Mouse (Mus musculus): ENCODE results near the gene Qsox2. TPM values are rescaled to one million over a fixed set of nuclear protein-coding genes. Genes with fewer than 3 reads are reported as not detected.

Qsox2 gene
- polyA plus RNA-seq, 1 experiment from 2014 or later: 19.6 TPM

DNA sequence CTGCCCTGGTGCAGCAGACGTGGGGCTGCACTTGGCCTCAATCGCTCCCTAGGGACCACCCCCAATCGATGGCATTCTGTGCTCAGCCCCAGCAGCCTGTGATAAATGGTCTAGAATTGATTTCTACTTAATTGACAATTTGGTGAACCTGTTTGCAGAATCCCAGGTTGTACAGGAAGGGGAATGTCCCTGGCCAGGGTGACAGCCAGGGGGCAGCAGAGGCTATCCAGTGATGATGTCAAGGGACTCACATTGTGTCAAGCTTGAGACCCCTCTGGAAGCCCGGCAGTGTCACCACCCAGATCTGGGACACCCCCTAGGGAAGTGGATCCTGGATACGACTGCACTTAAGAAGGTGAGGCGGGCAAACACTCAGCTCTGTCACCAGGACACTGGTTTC is 54.7 kb downstream of the Qsox2 start:
- Histone ChIP-seq H3K4me2 (no peak overlapping the region), H3K36me3 (no peaks in the 10 kb centered on the region), H3K27ac (no peak overlapping the region), H3K4me1 (peaks cover 12% of the 10 kb centered on the region; the same call in 1 of the 2 replicates), H3K27me3 (0 out of 2 replicates have a peak, but pooled peaks cover 13% of the 10 kb centered on the region), H3K9ac (no peak overlapping the region), H3K4me3 (replicated peaks) (no peak overlapping the region), H3K9me3 (replicated peaks) (no peaks in the 10 kb centered on the region)
- no peak for ATAC-seq (replicated peaks; ENCODE audit: low FRiP score)
- WGBS: 21% methylated on average over 6 of the region's 6 CpGs

DNA sequence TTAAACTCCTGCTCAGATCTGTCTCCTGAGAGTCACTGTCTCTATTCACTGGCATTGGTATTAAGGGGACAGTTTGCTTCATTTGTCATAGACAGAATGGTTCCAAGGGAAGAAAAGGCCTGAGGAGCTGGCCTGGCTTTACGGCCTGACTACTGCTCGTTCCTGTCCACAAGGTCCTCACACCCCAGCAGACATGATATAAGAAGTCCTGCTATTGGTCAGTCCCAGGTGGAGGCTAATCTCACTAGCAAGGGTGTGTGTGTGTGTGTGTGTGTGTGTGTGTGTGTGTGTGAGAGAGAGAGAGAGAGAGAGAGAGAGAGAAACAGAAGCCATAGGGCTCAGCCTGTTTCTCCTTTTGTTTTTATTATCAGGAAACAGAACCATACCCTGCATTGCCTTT is 60.1 kb downstream of the Qsox2 start:
- Histone ChIP-seq H3K4me1 (peaks cover 15% of the 10 kb centered on the region), H3K27ac (no peak overlapping the region), H3K4me3 (replicated peaks) (no peak overlapping the region), H3K4me2 (no peak overlapping the region), H3K9me3 (replicated peaks) (no peaks in the 10 kb centered on the region), H3K27me3 (peaks cover 13% of the 10 kb centered on the region; the same call in 1 of the 2 replicates), H3K9ac (no peak overlapping the region), H3K36me3 (no peaks in the 10 kb centered on the region)
- 43% methylated on average over 2 of the region's 2 CpGs for WGBS
- ATAC-seq (replicated peaks; ENCODE audit: low FRiP score): no peak

DNA sequence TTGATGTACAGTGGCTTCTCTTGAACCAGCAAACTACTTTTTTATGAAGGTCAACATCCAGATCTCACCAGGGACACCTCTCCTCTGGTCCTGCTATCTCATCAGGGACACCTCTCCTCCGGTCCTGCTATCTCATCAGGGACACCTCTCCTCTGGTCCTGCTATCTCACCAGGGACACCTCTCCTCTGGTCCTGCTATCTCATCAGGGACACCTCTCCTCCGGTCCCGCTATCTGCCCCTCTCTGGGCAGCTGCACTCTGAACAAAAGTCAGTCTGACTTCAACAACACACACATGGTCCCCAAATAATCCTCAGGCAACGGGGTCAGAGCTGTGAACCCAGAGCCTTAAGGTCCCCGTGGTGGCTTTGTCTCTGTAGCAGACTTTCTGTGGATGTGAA is 60.6 kb downstream of the Qsox2 start:
- 71% methylated on average over 5 of the region's 5 CpGs for WGBS
- Histone ChIP-seq H3K9ac (no peak overlapping the region), H3K4me1 (peaks cover 15% of the 10 kb centered on the region), H3K27me3 (peaks cover 9% of the 10 kb centered on the region; the same call in 1 of the 2 replicates), H3K4me2 (no peak overlapping the region), H3K27ac (no peak overlapping the region), H3K4me3 (replicated peaks) (no peak overlapping the region), H3K36me3 (no peaks in the 10 kb centered on the region), H3K9me3 (replicated peaks) (no peaks in the 10 kb centered on the region)
- no peak for ATAC-seq (replicated peaks; ENCODE audit: low FRiP score)

DNA sequence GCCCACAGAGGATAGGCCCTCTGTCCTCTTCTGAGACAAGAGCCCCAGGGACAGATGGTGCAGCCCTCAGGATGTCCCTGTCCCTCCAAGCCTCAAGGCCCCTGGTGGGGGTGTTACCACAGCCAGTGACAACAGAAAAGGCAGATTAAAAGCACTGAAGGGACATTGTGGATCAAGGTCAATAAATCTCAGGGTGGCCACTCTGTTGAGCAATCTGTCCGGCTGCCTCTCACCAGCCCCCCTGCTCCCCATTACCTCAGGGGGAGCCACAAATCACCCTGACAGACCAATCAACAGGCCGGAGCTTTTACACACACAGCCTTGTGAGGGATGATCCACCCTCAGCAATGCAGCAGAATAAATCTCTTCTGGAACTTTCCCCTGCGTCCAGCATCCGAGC is 62.1 kb downstream of the Qsox2 start:
- Histone ChIP-seq H3K9me3 (replicated peaks) (no peaks in the 10 kb centered on the region), H3K4me3 (replicated peaks) (no peak overlapping the region), H3K9ac (no peak overlapping the region), H3K4me2 (no peak overlapping the region), H3K4me1 (peaks cover 20% of the 10 kb centered on the region), H3K27ac (no peak overlapping the region), H3K36me3 (no peaks in the 10 kb centered on the region), H3K27me3 (peaks cover 9% of the 10 kb centered on the region; the same call in 1 of the 2 replicates)
- 9% methylated on average over 4 of the region's 4 CpGs for WGBS
- peak; percentile 54; the same call in 1 of the 2 replicates for ATAC-seq (replicated peaks; ENCODE audit: low FRiP score)

DNA sequence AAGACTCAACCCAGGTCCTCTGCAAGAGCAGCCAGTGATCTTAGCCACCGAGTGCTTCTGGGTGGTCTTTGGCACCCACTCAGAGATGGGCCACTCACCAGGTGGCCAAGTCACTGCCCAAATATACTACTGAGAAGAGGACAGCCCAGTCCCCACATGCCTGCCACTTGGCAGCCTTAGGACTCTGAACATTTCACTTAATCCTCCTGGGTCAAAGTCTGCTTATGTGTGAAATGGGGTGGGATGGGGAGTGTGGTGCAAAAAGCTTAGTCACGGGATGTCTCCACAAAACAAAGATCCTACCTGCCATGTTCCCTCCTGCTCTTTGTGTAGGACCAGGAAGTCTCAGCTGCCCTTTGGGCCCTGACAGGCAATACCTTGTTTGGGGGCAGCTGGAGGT is 65.2 kb downstream of the Qsox2 start:
- WGBS: 79% methylated on average over 2 of the region's 2 CpGs
- Histone ChIP-seq H3K36me3 (no peaks in the 10 kb centered on the region), H3K4me1 (peaks cover 26% of the 10 kb centered on the region), H3K27me3 (peaks cover 9% of the 10 kb centered on the region; the same call in 1 of the 2 replicates), H3K4me3 (replicated peaks) (no peak overlapping the region), H3K4me2 (no peak overlapping the region), H3K9ac (no peak overlapping the region), H3K9me3 (replicated peaks) (no peaks in the 10 kb centered on the region), H3K27ac (no peak overlapping the region)
- no peak for ATAC-seq (replicated peaks; ENCODE audit: low FRiP score)

DNA sequence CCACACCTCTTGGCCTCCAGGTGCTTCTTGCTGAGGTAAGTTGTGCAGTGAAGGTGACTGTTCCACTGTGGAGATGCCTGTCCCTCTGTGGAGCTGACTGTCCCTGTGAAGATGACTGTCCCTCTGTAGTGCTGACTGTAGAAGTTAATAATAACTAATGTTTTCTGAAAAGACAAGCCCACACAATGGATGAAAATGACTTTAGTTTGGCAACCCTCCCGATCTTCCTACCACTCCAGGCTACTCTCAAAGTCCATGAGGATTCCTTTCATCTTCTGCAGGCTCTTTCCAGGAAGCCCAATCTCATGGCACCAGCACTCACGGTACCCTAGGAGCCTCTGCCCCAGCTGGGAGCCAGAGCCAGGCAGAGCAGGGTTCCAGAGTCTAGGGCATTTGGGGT is 66.9 kb downstream of the Qsox2 start:
- no peak overlapping the region for H3K4me2 ChIP-seq
- H3K27me3 ChIP-seq: no peaks in the 10 kb centered on the region
- H3K9me3 ChIP-seq (replicated peaks): no peaks in the 10 kb centered on the region
- WGBS: 51% methylated on average over 2 of the region's 2 CpGs
- H3K9ac ChIP-seq: no peak overlapping the region
- peaks cover 20% of the 10 kb centered on the region; the same call in 1 of the 2 replicates for H3K4me1 ChIP-seq
- H3K36me3 ChIP-seq: no peaks in the 10 kb centered on the region
- ATAC-seq (replicated peaks; ENCODE audit: low FRiP score): no peak
- no peak overlapping the region for H3K27ac ChIP-seq
- no peak overlapping the region for H3K4me3 ChIP-seq (replicated peaks)

DNA sequence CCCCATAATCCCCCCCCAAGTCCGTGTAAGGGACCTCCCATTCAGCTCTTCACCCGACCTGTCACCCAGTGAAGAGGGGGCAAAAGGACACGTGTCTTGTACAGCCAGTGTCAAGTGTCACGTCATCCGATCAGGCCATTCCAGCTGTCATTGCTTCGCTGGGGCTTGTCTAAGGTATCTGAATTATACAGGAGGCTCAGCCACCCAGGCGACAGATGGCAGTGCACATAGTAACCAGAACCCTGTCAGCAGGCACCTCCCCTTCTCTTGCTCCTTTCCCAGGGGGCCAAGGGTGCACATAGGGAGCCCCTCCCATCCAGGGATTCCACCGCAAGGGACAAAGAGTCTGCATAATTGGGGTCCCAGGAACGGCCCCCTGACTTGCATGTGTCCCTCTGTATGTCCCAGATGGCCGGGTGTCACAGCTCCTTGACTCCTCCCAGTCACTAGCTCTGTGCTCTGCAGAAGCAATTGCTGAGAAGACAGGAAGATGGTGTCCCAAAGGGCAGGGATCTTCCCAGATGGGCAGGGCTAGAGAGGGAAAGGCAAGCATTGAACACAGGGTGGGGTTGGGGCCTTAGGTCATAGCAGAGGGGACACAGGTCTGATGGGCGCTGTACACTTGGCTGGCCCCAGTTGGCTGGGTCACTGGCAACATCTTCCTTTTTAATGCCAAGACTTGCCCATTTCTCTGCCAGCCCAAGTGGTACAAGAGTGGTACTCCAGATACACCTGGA is 68.3 kb downstream of the Qsox2 start:
- peaks cover 15% of the 10 kb centered on the region; the same call in 1 of the 2 replicates for H3K4me1 ChIP-seq
- no peaks in the 10 kb centered on the region for H3K9me3 ChIP-seq (replicated peaks)
- no peaks in the 10 kb centered on the region for H3K36me3 ChIP-seq
- no peaks in the 10 kb centered on the region for H3K27me3 ChIP-seq
- H3K27ac ChIP-seq: no peak overlapping the region
- WGBS: 13% methylated on average over 11 of the region's 11 CpGs
- peak; percentile 63 for ATAC-seq (replicated peaks; ENCODE audit: low FRiP score)
- no peak overlapping the region for H3K4me3 ChIP-seq (replicated peaks)
- 0 out of 2 replicates have a peak overlapping the region, but pooled peaks have one; percentile 10 for H3K4me2 ChIP-seq
- no peak overlapping the region for H3K9ac ChIP-seq

DNA sequence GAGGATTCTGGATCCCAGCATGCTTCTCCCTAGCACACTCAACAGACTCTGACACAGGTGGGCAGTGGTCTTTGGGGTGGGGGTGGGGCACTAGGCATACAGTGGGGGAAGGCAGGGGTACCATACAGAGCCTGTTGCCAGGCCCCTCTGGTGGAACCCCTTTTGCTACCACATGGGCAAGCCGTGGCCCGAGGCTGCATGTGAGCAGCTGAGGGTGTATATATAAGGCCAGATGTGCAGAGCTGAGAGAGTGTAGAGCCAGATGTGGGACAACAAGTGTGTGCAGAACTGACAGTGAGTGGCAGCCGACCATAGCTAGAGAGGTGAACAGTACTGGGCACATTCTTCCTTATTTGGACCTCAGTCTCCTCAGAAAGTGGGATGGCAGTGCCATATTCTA is 70.4 kb downstream of the Qsox2 start:
- Histone ChIP-seq H3K4me2 (no peak overlapping the region), H3K4me3 (replicated peaks) (no peak overlapping the region), H3K36me3 (no peaks in the 10 kb centered on the region), H3K4me1 (peaks cover 15% of the 10 kb centered on the region; the same call in 1 of the 2 replicates), H3K9ac (no peak overlapping the region), H3K27ac (no peak overlapping the region), H3K27me3 (no peaks in the 10 kb centered on the region), H3K9me3 (replicated peaks) (no peaks in the 10 kb centered on the region)
- no peak for ATAC-seq (replicated peaks; ENCODE audit: low FRiP score)
- WGBS: 87% methylated on average over 3 of the region's 3 CpGs

Other genes with a start within 250 kb of the Qsox2 start
- 89.8 and 94.5 TPM in 2 replicates for gene Ubac1, start 215.8 kb downstream of the Qsox2 start, polyA plus RNA-seq (2015; fragmentation: Nextera tagmentation; extraction: Ambion mirVana)
- gene Nacc2, start 114.3 kb downstream of the Qsox2 start, polyA plus RNA-seq (2015; fragmentation: Nextera tagmentation; extraction: Ambion mirVana): 8.7 and 10.5 TPM in 2 replicates
- gene Lhx3, start 29.2 kb downstream of the Qsox2 start, polyA plus RNA-seq (2015; fragmentation: Nextera tagmentation; extraction: Ambion mirVana): not detected in 2 replicates
- gene Ccdc187, start 57.0 kb upstream of the Qsox2 start, polyA plus RNA-seq (2015; fragmentation: Nextera tagmentation; extraction: Ambion mirVana): 0.04 TPM in 1 of 2 replicates, not detected in the other
- gene Gpsm1, start 78.0 kb upstream of the Qsox2 start, polyA plus RNA-seq (2015; fragmentation: Nextera tagmentation; extraction: Ambion mirVana): 39.6 and 44.4 TPM in 2 replicates
- 29.8 and 31.9 TPM in 2 replicates for gene Dnlz, start 114.6 kb upstream of the Qsox2 start, polyA plus RNA-seq (2015; fragmentation: Nextera tagmentation; extraction: Ambion mirVana)
- 1.1 and 1.7 TPM in 2 replicates for gene Card9, start 123.4 kb upstream of the Qsox2 start, polyA plus RNA-seq (2015; fragmentation: Nextera tagmentation; extraction: Ambion mirVana)
- gene Snapc4, start 143.1 kb upstream of the Qsox2 start, polyA plus RNA-seq (2015; fragmentation: Nextera tagmentation; extraction: Ambion mirVana): 27.9 and 31.3 TPM in 2 replicates
- 110 and 115 TPM in 2 replicates for gene Entr1, start 151.8 kb upstream of the Qsox2 start, polyA plus RNA-seq (2015; fragmentation: Nextera tagmentation; extraction: Ambion mirVana)
- gene Pmpca, start 151.8 kb upstream of the Qsox2 start, polyA plus RNA-seq (2015; fragmentation: Nextera tagmentation; extraction: Ambion mirVana): 113 TPM in 2 replicates
- 22.4 and 25.8 TPM in 2 replicates for gene Inpp5e, start 171.7 kb upstream of the Qsox2 start, polyA plus RNA-seq (2015; fragmentation: Nextera tagmentation; extraction: Ambion mirVana)
- 25.3 and 26.0 TPM in 2 replicates for gene Sec16a, start 207.7 kb upstream of the Qsox2 start, polyA plus RNA-seq (2015; fragmentation: Nextera tagmentation; extraction: Ambion mirVana)

All from kidney, embryonic 15.5 days (tissue).